Mouse (Mus musculus) gastrocnemius, adult 8-10 months (tissue): ENCODE results near the gene Echdc3. TPM values are rescaled to one million over a fixed set of nuclear protein-coding genes. Genes with fewer than 3 reads are reported as not detected.

Source experiments
- DNase-seq, 2 experiments: peaks; one replicate each; pipeline ENCODE4 v3.0.0; 2022; ENCODE audit warnings: low spot score in 2 of 2
- total RNA-seq, 4 experiments: library from RNA; stranded (reverse); gene quantifications; 2 replicates each; pipeline ENCODE4 v1.2.4; 2022

Echdc3 gene
- total RNA-seq, 4 experiments from 2014 or later = 4.6 to 6.5 (median 5.7) TPM

- no peak for DNase-seq
Measured at GRCm38 (mm10) chr2:6226361-6227058, 13.7 kb upstream of the Echdc3 start.

- DNase-seq = peak; percentile 23 to 39
Measured at GRCm38 (mm10) chr2:6220141-6220805, 7.4 kb upstream of the Echdc3 start.

- DNase-seq = no peak
Measured at GRCm38 (mm10) chr2:6212327-6212723, 508 bp downstream of the Echdc3 start.

- DNase-seq = no peak
Measured at GRCm38 (mm10) chr2:6210840-6211239, 2.0 kb downstream of the Echdc3 start.

GRCm38 (mm10) chr2:6209746-6210145 is 3.1 kb downstream of the Echdc3 start:
- no peak for DNase-seq

- DNase-seq = no peak
Measured at GRCm38 (mm10) chr2:6209116-6209515, 3.7 kb downstream of the Echdc3 start.

- DNase-seq = no peak
Measured at GRCm38 (mm10) chr2:6207736-6208135, 5.1 kb downstream of the Echdc3 start.

- no peak for DNase-seq
Measured at GRCm38 (mm10) chr2:6196363-6196973, 16.4 kb downstream of the Echdc3 start.

- DNase-seq = no peak
Measured at GRCm38 (mm10) chr2:6195468-6196239, 17.2 kb downstream of the Echdc3 start.

GRCm38 (mm10) chr2:6194497-6194896 is 18.3 kb downstream of the Echdc3 start:
- DNase-seq = no peak

- no peak for DNase-seq
Measured at GRCm38 (mm10) chr2:6193591-6193973, 19.3 kb downstream of the Echdc3 start.

GRCm38 (mm10) chr2:6192820-6193590 is 19.8 kb downstream of the Echdc3 start:
- peak; percentile 7 to 13 for DNase-seq

GRCm38 (mm10) chr2:6190036-6190435 is 22.8 kb downstream of the Echdc3 start:
- DNase-seq = no peak

GRCm38 (mm10) chr2:6189675-6189998 is 23.2 kb downstream of the Echdc3 start:
- no peak for DNase-seq

- no peak for DNase-seq
Measured at GRCm38 (mm10) chr2:6188891-6189674, 23.8 kb downstream of the Echdc3 start.

- DNase-seq = no peak
Measured at GRCm38 (mm10) chr2:6187418-6187817, 25.4 kb downstream of the Echdc3 start.

GRCm38 (mm10) chr2:6186913-6187312 is 25.9 kb downstream of the Echdc3 start:
- DNase-seq = no peak

- DNase-seq = no peak
Measured at GRCm38 (mm10) chr2:6179749-6180117, 33.1 kb downstream of the Echdc3 start.

- no peak for DNase-seq
Measured at GRCm38 (mm10) chr2:6178901-6179748, 33.7 kb downstream of the Echdc3 start.

- DNase-seq = no peak
Measured at GRCm38 (mm10) chr2:6173013-6173412, 39.8 kb downstream of the Echdc3 start.
